Mouse (Mus musculus) kidney, adult 2 months (tissue): ENCODE data around the gene Gm28043. TPM values are rescaled to one million over a fixed set of nuclear protein-coding genes. Genes with fewer than 3 reads are reported as not detected.

Source experiments
- DNase-seq: peaks from one replicate; pipeline ENCODE4 v3.0.0; 2021
- H3K27ac ChIP-seq: fragments of 200-500 bp; 2 replicates; pipeline ENCODE4 v1.5.1; 2012; ENCODE audit warnings: low read depth, low read length, control low read depth, inconsistent platforms; ENCODE audit not compliant: insufficient read depth
- H3K27me3 ChIP-seq: fragments of 200-500 bp; replicated peaks from 2 replicates; pipeline ENCODE4 v1.6.1; 2012; ENCODE audit warnings: mild to moderate bottlenecking, moderate library complexity, low read length, inconsistent platforms; ENCODE audit not compliant: control insufficient read depth, insufficient read depth
- H3K36me3 ChIP-seq: fragments of 200-500 bp; 2 replicates; pipeline ENCODE4 v1.6.1; 2012; ENCODE audit warnings: mild to moderate bottlenecking, moderate library complexity, low read length, inconsistent platforms; ENCODE audit not compliant: control insufficient read depth, insufficient read depth
- H3K4me1 ChIP-seq: fragments of 200-500 bp; 2 replicates; pipeline ENCODE4 v1.6.1; 2011; ENCODE audit warnings: low read length; ENCODE audit not compliant: control insufficient read depth, insufficient read depth
- H3K4me3 ChIP-seq: fragments of 200-500 bp; 2 replicates; pipeline ENCODE4 v1.5.1; 2011; ENCODE audit warnings: mild to moderate bottlenecking, low read depth, low read length, control low read depth; ENCODE audit not compliant: insufficient read depth
- CTCF ChIP-seq: fragments of 200-500 bp; conservative IDR thresholded peaks from 2 replicates; pipeline ENCODE4 v1.5.1; 2011; ENCODE audit warnings: low read depth, mild to moderate bottlenecking, control low read depth, low read length, moderate library complexity, mixed read lengths; ENCODE audit not compliant: insufficient read depth, insufficient read length
- POLR2A ChIP-seq: fragments of 200-500 bp; IDR thresholded peaks from one replicate; pipeline ENCODE4 v1.6.1; 2011; ENCODE audit warnings: low read depth, low read length, control low read depth
- WGBS: fragments of 180-500 bp; shearing (Covaris S2); methylation state at CpG from one replicate; pipeline ENCODE4 v1.1.7; 2018; 5-methylcytosine and 5-hydroxymethylcytosine counted together
- polyA plus RNA-seq: library from polyadenylated mRNA; depleted of rRNA; stranded (reverse); fragments of >200 nt; gene quantifications from 2 replicates; pipeline ENCODE4 v1.2.3, GENCODE M21; 2012

Gene Gm28043
- polyA plus RNA-seq, 1 experiment: 0.63 TPM

DNA sequence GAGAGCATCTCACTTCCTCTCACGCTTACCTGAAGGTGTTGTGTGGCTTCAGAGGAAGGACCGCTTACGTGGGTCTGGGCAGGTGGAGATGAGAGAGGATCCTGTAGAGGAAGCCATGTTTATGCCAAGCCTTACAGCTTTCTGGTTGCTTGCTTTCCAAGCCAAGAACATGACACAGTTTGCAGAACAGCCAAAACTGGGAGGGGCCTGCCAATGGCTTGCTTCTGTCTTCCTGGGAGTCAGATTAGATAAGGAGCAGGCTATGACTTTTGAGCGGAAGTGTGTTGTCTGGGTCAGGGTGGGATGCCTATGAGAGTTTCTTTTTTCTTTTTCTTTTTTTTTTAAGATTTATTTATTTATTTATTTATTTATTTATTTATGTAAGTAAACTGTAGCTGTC is 22.7 kb downstream of the Gm28043 start:
- DNase-seq: peak; percentile 17
- H3K27me3 ChIP-seq: no peaks in the 10 kb centered on the region
- 89% methylated on average over 4 of the region's 4 CpGs for WGBS
- H3K4me3 ChIP-seq: no peak overlapping the region
- no peaks in the 10 kb centered on the region for H3K36me3 ChIP-seq
- no peak overlapping the region for H3K27ac ChIP-seq
- H3K4me1 ChIP-seq: no peaks in the 10 kb centered on the region
- TF ChIP-seq CTCF: no peak
- no peak for TF ChIP-seq POLR2A

DNA sequence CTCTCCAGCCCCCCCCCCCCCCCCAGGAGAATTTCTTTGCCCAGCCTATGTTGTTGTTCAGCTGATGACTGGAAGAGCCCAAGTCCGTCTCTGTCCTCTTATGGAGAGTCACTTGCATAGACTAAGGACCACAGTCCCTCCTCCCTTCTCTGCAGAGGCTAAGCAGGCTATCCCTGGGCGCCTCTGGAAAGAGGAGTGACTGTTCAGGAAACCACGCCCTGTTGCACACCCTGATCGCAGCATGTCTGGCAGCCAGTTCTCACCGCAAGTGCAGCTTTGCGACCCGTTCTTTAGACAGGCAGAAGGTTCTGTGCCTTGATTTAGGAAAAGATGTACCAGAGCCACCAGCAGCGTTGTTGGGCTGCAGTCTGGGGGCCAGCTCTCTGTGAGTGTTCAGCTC is 23.2 kb downstream of the Gm28043 start:
- H3K27me3 ChIP-seq: no peaks in the 10 kb centered on the region
- H3K36me3 ChIP-seq: no peaks in the 10 kb centered on the region
- no peak overlapping the region for H3K4me3 ChIP-seq
- H3K27ac ChIP-seq: no peak overlapping the region
- no peaks in the 10 kb centered on the region for H3K4me1 ChIP-seq
- TF ChIP-seq POLR2A (no peak), CTCF (no peak)
- 64% methylated on average over 8 of the region's 8 CpGs for WGBS
- DNase-seq: no peak

DNA sequence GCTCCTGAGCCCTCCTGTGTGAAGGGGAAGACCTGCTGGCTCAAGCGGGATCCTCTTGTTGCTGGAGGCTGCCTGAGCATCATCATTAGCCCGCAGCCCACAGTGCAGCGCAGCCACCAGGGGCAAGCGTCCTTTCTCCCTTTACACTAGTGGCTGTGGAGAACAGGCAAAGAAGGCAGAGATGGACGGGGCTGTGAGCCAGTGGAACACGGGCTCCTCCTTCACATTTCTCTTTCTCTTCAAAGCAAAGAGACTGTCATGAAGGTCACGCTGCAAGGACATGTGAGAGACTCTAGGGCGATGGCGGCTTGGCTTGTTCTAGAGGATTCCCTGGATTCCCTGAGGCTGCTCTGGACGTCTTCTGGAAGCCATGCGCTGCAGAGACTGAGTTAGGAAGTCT is 26.3 kb downstream of the Gm28043 start:
- no peak overlapping the region for H3K27ac ChIP-seq
- no peak for DNase-seq

DNA sequence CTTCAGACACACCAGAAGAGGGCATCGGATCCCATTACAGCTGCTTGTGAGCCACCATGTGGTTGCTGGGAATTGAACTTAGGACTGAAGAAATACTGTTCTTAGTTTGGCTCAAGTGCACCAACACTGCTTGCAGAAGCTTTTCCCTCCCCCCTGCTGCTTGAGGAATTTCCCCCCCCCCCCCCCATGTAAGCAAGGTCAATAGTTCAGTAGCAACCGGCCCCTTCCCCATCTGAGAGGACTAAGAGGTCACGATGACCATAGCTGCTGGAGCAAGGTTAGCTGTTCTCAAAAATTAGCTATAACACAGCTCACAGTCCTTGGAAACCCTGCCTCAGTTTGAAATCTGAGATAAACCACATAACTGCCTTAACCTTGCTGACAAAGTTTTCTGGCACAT is 27.5 kb downstream of the Gm28043 start:
- H3K27ac ChIP-seq: no peak overlapping the region
- TF ChIP-seq CTCF (no peak), POLR2A (no peak)
- 62% methylated on average over 3 of the region's 3 CpGs for WGBS

More for the DNA sequence above, 26.3 kb downstream of the Gm28043 start:
- Histone ChIP-seq H3K27me3 (no peaks in the 10 kb centered on the region), H3K4me1 (no peaks in the 10 kb centered on the region), H3K36me3 (no peaks in the 10 kb centered on the region), H3K4me3 (no peak overlapping the region)
- WGBS: 96% methylated on average over 11 of the region's 11 CpGs
- no peak for TF ChIP-seq POLR2A
- no peak for TF ChIP-seq CTCF

DNA sequence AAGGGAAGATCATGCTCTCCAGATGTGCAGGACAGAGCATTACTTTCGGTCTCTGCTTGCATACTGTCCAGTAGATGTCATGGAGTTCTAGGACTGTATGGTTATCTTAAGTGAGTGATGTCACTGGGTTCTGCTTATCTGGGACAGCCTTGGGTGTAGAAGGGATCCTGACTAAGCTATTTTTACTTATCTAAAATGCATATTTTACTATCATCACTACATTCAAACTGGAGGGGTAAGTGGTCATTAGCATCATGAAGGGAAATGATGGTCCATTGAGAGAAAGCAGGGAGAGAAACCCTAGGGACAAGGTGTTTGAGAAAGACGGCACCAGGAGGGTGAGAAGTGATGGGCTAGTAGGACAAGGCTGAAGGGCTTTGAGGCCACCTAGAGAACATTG is 43.6 kb downstream of the Gm28043 start:
- no peaks in the 10 kb centered on the region for H3K36me3 ChIP-seq
- no peak for DNase-seq
- no peak overlapping the region for H3K27ac ChIP-seq
- WGBS: 78% methylated on average over 2 of the region's 2 CpGs
- TF ChIP-seq POLR2A (no peak), CTCF (no peak)
- peaks cover 3% of the 10 kb centered on the region; the same call in 1 of the 2 replicates for H3K4me1 ChIP-seq
- no peak overlapping the region for H3K4me3 ChIP-seq
- no peaks in the 10 kb centered on the region for H3K27me3 ChIP-seq

More for the DNA sequence above, 27.5 kb downstream of the Gm28043 start:
- DNase-seq: no peak
- Histone ChIP-seq H3K4me3 (no peak overlapping the region), H3K36me3 (no peaks in the 10 kb centered on the region; the same call in 1 of the 2 replicates), H3K4me1 (no peaks in the 10 kb centered on the region), H3K27me3 (no peaks in the 10 kb centered on the region)

DNA sequence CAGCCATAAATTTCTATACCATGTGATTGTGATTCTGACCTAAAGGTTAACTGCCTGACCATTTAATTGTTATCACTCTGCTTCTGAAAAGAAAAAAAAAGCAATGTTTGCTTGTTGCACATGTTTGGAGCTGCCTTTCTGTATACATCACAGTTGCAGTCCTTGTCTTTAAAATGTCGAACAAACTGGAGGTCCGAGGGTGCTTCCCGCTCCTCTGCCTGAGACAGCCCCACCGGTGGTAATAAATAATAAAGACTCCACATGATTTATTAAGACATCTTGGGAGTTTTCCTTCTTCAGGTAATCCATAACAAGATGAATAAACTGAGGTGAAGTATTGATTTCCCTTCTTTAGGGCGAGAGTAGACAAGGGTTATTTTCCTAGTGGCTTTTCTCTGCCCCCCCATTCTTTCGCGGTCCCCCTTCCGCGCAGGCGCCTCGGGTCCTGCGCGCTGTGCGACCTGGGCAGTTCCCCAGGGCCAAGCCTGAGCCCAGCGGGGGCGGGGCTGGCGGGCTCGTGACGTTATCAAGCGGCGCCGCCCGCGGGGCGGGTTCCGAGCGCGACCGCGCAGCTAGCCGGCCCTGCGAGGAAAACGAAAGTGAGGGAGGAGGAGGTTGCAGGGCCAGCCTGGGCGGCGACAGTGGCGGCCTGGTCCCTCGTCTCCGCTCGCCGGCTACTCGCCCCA is 45.5 kb downstream of the Gm28043 start, which contains the start of gene Cmtr1:
Gene Cmtr1 (plus strand): TSS at position 520 of the 686 bp plus-strand sequence.
- Histone ChIP-seq H3K4me3 (peak within 1 kb of the TSS; percentile 99), H3K27me3 (no peaks in the 10 kb centered on the region), H3K36me3 (no peaks in the 10 kb centered on the region), H3K27ac (peak within 1 kb of the TSS; percentile 87), H3K4me1 (peaks cover 3% of the 10 kb centered on the region; the same call in 1 of the 2 replicates)
- peak; percentile 98 for DNase-seq
- TF ChIP-seq POLR2A: peak; percentile 76
- TF ChIP-seq CTCF: no peak
- under 1% methylated on average over 41 of the region's 41 CpGs for whole genome bisulfite sequencing

DNA sequence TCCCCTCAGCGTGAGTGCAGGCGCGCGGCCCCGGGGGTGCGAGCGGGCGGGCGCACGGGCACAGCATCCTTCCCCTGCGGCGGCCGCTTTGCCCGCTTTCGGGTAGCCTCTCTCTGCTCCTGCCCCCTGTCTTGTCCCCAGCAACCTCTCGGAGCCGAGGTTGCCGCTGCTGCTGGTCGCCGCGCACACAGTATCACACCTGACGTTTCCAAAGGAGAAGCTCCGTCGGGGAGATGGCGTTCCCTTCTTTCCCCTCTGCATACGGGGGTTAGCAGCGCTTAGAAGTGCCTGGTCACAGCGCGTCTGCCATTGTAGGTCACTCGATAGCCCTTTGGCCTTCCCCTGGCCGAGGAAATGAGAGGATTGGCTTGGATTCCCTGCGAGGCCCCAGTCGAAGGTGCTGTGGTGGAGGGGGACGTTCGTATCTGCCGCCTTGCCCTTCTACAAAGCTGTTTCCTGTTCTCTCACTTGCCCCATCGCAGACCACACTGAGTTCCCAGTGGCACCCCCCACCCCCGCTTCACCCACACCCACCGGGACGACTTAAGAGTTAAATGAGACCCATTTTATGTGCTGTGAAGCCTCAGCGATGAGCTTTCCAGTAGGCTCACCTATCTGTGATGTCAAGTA is 46.2 kb downstream of the Gm28043 start:
- TF ChIP-seq POLR2A (no peak), CTCF (no peak)
- WGBS: under 1% methylated on average over 41 of the region's 41 CpGs
- H3K27me3 ChIP-seq: no peaks in the 10 kb centered on the region
- H3K4me3 ChIP-seq: peak overlapping the region; percentile 99
- H3K4me1 ChIP-seq: peaks cover 3% of the 10 kb centered on the region; the same call in 1 of the 2 replicates
- no peaks in the 10 kb centered on the region; the same call in 1 of the 2 replicates for H3K36me3 ChIP-seq
- H3K27ac ChIP-seq: peak overlapping the region; percentile 87
- no peak for DNase-seq

DNA sequence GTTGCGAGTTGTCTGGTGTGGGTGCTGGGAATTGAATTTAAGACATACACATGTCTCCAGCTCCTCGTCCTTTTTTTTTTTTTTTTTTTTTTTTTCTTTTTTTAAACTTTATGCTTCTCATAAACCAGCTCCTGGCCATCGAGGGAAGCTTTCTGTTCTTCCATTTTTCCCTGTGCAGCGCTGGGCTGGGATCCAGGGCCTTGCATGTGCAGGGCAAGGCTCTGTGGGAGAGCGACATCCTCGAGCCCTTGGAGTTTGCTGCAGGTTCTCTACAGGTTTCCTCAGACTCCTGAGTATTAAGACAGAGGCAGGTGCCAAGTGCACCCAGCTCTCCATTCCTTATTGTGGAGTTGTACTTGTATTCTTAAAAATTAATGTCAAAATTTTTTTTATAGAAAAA is 47.5 kb downstream of the Gm28043 start:
- no peak overlapping the region for H3K4me3 ChIP-seq

More for the DNA sequence above, 47.5 kb downstream of the Gm28043 start:
- Histone ChIP-seq H3K27ac (no peak overlapping the region), H3K36me3 (no peaks in the 10 kb centered on the region; the same call in none of the 2 replicates), H3K4me1 (peaks cover 3% of the 10 kb centered on the region; the same call in 1 of the 2 replicates), H3K27me3 (no peaks in the 10 kb centered on the region)
- TF ChIP-seq POLR2A: no peak
- DNase-seq: no peak
- WGBS: 81% methylated on average over 6 of the region's 6 CpGs
